Mouse (Mus musculus): ENCODE measurements around the gene Fcna.
A peak's percentile ranks its signal among the peaks of the same experiment; 100 is the strongest.

Gene Fcna

GRCm38 (mm10) chr2:25576965-25577891, 50.6 kb downstream of the Fcna start:
- peak; percentile 54 for DNase-seq

GRCm38 (mm10) chr2:25576028-25576850, 51.6 kb downstream of the Fcna start:
- DNase-seq: peak; percentile 48

- DNase-seq: peak; percentile 69
Observed at GRCm38 (mm10) chr2:25575432-25576027, 52.3 kb downstream of the Fcna start.

Measured in cerebellum, adult 8-10 months (tissue).